12 mouse cellular contexts compared by ENCODE assay signal in the genomic region with DNA sequence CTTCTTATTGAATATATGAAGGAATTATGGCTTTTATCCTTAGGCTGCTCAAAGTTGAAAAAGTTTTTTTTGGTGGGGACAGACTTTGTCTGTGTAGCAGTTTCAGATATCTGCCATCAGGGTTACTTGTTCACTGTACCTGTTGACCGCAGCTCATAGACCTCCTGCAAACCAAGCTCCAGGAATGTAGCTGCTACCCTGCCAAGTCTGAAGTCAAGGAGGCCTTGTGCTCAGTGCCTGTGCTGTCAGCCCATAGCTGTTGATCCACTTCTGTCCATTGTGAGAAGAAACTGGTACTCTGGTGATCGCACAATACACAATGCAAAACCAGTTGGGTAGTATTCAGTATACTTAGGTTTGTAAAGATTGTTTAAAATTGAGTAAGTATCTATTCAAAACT.
"Had no signal": no experiment of that assay in that cellular context is flagged by ENCODE, and none has a peak within 500 bp of the region (broad histone marks: within the 10 kb centered on the region; RNA-seq: fewer than 3 reads in every experiment).

No protein-coding gene starts in this region.

- ATAC-seq: intestine, postnatal 0 days; liver, embryonic 12.5 days had no signal

- H3K27ac ChIP-seq: kidney, postnatal 0 days; limb, embryonic 10.5 days; limb, embryonic 13.5 days; liver, embryonic 12.5 days; liver, embryonic 15.5 days had no signal

- DNase-seq: layer of hippocampus, adult 9-11 months; liver; lung, embryonic 14.5 days; midbrain, embryonic 14.5 days; thymus, adult 18-20 months; thymus, postnatal 36 days had no signal

- H3K4me3 ChIP-seq: limb, embryonic 10.5 days; limb, embryonic 13.5 days; liver, embryonic 12.5 days; liver, embryonic 15.5 days had no signal
